Mouse (Mus musculus) layer of hippocampus, postnatal 10 days (tissue): ENCODE measurements around the gene Rcvrn. TPM values are rescaled to one million over a fixed set of nuclear protein-coding genes. Genes with fewer than 3 reads are reported as not detected.

ENCODE experiments used
- DNase-seq, 2 experiments: peaks; one replicate each; pipeline ENCODE4 v3.0.0; 2021; ENCODE audit warnings: low spot score in 2 of 2
- total RNA-seq, 2 experiments: library from RNA; stranded (reverse); gene quantifications; 2 replicates each; pipeline ENCODE4 v1.2.3; 2021

Rcvrn gene
- total RNA-seq, 2 experiments from 2014 or later, result 1.4 to 2.1 TPM

DNA sequence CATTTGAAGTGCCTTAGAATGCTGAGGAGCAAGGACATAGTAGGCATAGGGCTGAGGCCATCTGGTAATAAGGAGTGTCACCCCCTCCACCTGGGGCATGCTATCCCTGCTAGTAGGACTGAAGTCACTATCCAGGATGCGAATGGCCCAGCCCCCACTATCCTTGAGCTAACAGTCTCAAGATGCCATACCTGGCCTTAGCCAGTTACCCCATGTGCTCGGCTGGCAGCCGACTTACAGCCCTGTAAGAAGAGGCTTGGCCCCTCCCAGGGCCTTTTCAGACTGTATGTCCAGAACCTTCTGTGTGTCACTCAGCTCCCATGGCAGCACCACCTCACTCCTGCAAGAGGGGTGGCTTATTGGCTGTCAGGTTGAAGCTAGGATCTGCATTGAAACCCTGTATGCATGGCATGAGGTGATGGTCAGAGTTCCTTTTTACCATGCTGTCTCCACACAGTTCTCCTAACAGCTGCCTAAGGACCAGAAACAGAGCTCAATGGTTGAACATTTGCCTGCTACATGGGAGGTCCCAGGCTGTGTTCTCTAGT lies 26.6 kb upstream of the Rcvrn start:
- no peak for DNase-seq

DNA sequence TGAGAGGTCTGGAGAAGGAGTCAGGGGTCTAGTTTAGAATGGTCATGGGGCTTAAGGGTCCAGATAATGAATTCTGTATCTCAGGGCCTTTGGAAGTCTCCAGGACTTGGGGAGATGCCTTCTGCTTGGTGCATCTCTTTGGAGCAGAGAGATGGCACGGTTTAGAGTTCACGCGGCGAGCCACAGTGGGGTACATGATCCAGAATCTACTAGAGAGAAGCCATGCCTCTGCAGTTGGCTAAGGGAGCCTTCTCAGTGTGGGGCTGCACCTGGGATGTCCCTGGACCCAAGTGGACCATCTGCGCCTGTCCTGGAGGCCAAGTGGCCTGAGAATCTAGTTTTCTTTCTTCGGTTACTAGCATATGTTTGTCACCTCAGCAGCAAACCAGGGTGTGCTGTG lies 25.1 kb upstream of the Rcvrn start:
- DNase-seq, result no peak

DNA sequence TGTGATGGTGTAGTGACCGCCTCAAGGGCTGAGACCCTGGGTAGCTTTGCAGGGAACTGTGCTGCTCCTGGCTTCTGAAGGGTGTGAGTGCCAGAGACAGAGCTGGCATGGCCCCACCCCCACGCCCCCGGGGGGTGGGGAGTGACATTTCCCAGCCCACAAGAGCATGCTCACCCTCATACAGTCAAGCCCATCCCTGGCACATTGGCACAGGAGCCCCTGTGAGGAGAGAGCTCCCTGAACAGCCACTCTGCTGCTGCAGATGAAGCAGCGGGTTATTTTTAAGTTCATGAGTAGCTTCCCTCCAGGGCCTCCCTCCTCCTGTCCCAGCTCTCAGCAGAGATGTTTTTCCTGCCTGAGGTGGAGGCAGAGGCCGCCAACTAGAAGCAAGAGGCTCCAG lies 23.0 kb upstream of the Rcvrn start:
- no peak for DNase-seq

DNA sequence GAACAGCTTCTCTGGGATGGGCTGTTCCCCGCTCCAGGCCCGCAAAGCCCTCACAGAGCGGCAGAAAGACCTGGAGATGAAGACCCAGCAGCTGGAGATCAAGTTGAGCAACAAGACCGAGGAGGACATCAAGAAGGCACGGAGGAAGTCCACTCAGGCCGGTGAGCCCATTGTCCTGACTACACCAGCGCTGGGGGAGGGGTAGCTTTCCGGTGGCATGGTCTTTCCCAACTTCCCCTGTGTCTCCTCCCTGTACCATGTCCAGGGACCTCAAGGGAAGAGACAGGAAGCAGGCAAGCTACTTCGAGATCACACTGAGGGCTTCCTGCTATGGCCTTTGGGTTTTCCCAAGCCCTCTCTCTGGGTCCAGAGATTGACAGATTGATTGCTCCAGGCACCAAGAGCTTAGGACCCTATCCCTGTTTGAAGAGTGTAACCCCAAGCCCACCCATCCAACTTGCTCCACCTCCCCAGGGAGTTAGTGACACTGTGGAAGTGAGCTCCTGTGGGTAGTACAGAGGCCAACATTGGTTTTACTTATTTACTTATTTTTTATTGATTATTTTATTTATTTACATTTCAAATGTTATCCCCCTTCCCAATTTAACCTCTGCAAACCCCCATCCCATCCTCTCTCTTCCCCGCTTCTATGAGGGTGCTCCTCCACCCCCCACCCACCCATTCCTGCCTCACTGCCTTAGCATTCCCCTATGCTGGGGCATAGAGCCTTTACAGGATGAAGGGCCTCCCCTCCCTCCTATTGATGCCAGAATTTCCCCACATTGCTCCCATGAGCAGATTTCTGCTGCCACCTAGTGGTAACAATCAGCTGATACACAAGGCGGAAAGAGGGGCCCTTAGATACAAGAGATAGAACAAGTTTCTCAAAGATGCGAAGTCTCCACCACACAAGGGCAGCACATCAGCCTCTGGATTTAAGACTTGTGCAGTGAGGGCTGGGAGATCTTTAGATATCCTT lies 19.3 kb upstream of the Rcvrn start:
- peak; percentile 67 to 71 for DNase-seq

DNA sequence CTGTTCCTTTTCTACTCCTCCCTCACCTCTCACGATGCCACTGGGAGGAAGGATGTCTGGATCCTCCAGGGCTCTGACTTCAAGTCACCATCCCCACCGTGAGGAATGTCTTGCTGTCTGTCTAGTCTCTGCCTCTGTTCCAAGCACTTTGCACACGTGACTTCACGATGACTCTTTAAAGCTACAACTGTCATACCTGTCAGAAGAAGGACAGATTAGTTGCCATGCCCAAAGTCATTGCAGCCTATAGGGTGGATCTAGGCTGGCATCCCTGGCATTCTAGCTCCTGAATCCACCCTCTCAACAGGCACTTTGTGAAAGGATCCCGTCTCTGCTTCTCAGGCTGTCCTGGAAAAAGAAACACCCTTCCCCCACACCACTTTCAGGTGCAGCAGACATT lies 15.8 kb upstream of the Rcvrn start:
- no peak for DNase-seq

DNA sequence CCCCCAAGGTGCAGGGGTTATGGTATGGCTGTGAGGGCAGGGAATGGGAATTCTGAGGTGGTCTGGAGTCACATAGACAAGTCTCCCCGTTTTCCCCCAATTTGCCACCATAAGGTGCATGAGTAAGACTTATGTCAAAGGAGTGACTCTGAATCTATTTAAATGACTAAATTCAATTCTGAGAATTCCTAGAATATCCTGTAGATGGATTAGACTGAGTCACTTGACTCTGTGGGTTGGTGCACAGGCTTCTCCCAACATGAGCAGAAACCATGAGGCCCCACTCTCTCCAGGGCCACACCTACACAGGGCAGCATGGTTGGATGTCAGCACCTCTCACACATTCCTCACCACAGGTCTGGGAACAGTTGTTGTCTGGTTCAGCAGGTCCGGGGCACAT lies 15.2 kb upstream of the Rcvrn start:
- no peak for DNase-seq

DNA sequence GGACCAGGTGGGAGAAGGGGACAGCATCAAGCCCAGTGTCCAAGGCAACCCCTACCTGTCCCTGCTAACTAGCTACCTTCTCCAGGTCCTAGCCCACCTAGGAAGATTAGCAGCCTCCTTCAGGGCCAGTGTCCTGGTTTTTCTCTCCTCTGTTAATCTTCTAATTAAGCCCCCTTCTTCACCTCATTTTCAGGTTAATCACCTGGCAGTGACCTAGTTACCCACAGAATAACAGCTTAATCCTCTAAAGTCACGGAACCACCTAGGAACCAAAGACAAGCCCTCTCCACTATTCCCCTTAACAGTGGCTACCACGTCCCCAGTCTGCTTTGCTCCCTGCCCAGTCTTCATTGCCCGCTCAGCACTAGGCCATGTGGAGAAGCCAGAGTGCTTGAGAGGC lies 13.3 kb upstream of the Rcvrn start:
- DNase-seq, result no peak

DNA sequence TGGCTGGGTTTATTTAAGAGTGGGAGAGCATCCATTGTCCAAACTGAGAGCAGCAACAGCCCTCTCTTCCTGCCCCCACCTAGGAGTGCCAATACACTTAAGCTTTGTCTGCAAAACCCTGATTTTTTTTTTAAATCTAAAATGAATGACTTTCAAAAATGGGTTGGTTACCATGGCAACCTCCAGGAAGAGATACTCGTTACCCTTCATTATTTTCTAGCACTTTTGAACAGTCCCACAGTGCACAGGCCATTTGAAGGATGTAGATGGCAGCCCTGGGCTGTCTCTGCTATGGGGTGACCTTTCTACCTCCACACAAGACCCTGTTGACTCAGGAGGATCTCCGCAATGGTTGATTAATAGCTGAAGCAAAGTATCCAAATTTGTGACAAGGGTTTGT lies 9.0 kb upstream of the Rcvrn start:
- no peak for DNase-seq

DNA sequence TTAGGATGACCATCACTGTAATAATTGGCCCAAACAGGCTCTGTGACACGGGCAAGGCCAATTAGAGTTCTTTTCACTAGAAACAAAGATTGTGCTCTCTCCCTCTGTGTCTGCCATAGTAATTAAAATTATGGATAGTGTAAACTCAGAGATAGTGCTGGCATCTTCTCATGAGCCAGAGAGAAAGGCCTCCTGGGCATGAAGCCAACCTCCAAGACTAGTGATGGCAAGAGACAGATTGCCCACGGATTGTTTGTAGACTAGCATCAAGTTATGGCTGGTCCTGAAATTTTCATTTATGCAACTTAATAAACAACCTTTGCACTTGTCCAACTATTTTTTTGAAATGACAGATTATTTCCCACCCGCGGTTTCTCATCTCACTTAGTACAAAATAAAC lies 17.9 kb downstream of the Rcvrn start:
- no peak for DNase-seq

DNA sequence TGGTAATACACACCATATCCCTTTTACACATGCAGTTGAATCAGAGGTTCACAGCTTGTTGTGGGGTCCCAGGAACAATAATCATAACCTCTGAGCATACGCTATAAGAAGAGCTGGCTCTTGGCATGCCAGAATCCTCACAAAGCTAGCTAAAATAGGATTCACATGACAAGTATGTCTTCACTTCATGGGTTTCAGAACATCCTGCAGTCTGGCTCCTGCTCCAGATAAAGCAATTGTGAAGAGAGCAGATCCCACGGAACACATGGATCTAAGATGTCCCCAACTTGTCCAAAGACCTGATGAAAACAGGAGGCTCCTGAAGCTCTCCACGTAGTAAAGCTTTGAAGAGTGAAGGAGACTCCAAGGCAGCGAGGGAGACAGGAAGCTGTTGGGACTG lies 20.3 kb downstream of the Rcvrn start:
- DNase-seq, result no peak

DNA sequence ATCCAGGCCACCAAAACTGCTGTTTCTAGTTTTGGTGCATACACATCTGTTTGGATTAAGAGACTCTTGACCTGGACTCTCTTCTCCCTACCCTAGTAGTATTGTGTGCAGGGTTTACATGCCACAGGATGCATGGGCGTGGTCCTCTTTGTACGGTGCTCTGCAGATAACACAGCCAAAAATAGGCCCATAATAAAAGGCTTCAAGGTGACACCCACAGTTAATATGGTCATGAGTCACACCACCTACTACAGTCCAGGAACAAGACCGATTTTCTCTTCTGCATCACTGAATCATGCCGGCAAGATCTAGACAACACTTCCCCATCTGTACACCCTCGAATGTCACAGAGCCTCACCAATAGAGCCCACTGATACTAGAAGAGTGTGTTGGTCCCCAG lies 26.4 kb downstream of the Rcvrn start:
- DNase-seq, result no peak

DNA sequence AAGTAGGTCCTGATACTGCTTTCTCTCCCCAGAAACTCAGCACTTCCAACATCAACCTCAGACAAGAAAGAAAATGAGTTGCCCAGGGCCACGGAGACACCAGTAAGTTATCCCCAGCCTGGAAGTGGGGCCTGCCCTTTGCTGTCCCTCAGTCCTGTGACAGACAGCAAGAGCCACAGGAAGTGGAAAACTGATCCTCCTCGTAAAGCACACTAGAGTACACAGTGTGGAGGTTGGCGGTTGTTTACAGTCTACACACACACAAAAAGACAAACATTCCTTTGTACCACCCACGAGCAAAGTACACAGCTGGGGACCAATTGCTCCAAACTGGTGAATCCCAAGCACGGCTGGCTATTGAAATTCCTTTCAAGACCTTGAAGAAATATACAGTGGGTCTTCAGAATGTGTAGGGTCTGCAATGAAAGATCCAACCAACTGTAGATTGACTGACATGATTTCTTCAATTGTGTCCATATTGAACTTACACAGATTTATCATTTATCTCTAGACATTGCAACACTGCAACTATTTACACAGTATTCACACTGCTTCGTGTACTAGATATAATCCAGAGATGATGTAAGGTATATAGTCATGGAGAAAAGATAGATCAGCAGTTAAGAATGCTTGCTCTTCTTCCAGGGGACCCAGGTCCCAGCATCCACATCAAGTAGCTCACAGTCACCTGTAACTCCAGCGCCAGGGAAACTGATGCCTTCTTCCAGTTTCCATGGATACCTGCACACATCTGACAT lies 27.5 kb downstream of the Rcvrn start:
- no peak for DNase-seq

DNA sequence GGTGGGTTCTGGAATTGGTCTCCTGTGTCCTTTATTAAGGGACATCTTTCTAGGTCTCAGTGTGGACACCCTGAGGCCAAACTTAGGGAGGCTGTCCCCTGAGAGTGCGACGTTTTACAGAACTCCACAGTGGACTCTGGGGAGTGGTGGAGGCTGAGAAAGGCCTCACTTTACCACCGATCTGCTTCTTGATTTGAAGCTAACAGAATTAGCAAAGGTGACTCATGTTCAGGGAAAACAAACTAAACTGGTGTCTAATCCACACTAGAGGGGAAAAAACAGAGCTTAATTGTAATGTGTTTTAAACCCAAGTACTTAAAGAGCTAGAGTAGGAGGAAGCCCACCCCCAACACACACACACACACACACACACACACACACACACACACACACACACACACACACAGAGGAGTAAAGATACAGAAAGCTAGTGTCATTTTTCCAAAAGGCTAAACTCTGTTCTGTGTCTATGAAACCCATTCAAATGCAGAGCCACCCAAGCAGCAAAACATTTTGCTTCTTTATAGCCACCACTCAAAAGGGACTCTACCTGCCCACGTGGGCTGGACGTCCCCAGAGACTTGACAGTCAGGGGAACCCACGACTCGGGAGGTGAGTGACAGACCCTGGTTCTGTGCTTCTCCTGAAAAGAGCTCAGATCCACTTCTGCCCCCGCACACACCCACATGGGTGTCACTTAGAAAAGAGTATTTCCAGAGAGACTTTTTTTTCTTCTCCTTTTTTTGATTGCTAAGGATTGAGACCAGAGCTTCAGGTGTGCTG lies 28.3 kb downstream of the Rcvrn start:
- DNase-seq, result no peak

DNA sequence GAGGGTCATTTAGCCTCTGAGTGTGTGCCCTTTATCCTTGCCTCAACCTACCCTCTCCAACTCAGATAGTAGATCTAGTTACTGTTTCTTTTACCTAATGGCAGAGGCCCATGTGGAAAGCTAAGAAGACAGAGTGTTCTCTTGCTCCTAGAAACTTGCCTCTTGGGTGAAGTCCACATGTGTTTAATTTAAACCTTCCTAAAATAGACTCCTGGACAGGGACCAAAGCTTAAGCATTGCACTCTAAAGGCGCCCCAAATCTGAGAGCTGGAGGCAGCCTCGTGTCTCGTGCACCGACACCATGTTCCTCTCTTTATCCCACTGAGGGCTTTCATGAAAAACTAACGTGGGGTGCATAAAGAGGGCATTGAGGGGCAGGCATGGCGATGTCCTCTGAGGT lies 32.0 kb downstream of the Rcvrn start:
- DNase-seq, result no peak

DNA sequence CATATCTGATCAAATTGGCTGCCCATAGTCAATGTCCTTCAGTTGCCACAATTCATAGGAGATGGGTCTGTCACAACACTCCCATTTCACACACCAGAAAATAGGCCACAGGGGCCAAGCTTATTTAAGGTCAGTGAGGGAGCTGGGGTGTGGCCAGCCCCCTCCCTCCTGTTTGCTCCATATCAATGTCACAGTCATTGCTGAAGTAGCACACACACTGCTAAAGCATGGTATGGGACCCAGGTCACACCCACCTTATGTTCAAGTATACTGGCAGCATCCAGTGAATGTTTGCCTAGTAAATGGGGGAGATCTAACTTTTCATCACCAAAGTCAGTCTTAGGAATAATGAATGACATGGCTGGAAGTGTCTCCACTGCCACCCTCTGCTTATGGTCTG lies 33.6 kb downstream of the Rcvrn start:
- DNase-seq, result no peak

DNA sequence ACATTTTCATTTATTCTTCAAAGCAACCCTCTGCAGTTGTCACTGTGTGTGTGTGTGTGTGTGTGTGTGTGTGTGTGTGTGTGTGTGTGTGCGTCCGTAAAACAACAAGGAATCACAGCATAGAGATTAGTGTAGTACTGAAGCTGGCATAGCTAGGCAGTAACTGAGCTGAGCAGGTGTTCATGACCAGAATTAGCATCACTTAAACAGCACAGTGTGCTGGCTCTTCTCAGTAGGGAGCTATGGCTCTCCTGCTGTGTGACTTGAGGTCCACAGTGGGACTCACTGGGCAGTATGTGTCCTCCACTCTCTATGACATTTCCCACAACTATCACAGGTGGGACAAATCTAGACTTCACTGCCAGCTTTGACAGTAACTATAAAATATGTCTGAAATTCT lies 35.9 kb downstream of the Rcvrn start:
- no peak for DNase-seq

DNA sequence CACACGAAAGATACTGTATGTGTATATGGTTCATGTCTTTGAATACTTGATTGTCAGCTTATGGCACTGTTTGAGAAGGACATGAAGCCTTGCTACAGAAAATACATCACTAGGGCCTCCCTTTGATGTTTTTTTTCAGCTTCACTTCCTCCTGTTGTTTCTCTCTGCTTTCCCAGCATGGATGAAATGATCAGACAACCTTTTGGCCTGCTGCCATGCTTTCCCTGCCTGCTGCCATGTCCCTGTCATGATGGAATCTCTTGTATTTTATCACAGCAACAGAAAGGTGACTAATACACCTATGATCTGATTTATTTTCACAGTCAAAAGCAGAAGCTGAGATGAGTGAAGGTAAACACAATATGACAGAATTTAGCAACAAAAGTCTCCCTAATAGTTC lies 38.6 kb downstream of the Rcvrn start:
- DNase-seq, result no peak

DNA sequence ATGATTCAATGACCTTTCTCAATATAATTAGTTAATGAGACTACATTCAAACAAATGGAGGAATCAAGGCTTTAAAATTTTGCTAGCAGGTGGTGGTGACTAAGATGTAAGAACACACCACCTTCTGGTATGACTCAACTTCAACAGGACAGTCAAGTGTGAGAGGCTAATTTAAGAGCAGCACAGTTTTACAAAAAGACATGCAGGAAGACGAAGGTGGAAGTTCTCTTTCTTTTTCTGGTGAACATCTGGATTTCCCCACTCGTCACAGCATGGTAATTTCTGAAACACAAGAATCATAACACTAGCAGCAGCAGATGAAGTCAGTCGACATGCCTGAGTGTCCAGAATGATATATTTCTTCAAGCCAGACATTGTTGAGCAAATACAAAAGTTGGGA lies 39.5 kb downstream of the Rcvrn start:
- DNase-seq, result no peak

DNA sequence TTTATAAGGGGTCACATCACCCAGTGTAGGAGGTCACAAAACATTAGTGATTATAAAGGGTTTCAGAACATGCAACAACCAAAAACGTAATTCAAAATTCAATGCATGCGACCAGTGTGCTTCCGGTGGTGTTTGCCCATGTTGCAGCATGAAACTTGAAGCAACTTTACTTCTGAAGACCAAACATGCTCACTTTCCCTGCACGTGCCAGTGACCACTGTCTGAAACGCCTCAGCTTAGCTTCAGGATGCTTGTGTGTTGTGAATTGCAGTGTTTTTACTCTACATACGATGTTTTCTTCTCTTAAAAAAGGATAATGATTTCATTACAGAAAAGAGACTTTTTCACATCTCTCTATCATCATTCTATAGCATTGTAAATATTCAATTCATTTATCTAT lies 43.2 kb downstream of the Rcvrn start:
- DNase-seq, result no peak

DNA sequence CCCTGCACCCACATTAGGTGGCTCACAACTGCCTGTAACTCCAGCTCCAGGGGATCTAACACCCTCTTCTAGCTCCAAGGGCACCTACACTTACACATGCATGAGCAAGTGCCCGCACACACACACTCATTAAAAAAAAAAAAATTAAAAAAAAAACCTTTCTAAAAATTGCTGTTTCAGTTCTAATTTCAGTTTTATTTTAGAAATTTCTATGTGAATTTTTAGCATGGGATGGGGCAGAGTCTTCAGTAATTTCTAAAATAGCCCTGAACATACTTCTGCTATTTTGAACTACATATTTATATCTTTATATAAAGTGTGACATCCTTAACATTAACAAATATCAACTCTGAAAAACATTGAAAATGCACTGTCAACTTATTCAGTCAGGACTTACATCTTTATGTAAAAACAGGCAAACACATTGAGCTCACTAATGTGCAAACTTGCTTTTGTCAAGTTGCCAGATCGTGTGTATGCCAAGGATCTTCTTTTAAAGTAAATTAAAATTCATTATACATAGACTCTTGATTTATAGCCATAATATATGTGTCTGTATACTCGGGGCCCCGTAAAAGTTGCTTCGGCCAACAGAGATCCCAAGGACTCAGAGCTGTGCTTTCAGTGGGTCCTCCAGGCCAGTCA lies 43.8 kb downstream of the Rcvrn start:
- no peak for DNase-seq

DNA sequence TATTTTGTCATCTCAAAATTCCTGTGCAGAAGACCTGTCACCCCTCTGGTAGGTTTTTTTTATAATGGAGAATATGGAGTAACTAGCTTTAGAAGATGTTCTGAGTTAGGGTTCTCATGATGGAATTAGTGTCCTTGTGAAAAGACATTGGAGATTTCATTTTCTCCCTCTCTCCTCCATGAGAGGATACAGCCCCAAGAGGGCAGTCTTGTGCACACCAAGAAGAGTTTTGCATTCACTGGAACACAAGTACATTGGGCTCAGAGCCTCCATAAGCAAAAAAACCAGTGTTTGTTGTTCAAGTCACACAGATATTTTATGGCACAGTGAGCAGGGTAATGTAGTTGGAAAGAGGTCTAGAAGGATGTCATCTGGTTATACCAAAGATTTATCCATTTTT lies 46.4 kb downstream of the Rcvrn start:
- no peak for DNase-seq
